ENCODE assay signal across 11 mouse cellular contexts in the genomic region with DNA sequence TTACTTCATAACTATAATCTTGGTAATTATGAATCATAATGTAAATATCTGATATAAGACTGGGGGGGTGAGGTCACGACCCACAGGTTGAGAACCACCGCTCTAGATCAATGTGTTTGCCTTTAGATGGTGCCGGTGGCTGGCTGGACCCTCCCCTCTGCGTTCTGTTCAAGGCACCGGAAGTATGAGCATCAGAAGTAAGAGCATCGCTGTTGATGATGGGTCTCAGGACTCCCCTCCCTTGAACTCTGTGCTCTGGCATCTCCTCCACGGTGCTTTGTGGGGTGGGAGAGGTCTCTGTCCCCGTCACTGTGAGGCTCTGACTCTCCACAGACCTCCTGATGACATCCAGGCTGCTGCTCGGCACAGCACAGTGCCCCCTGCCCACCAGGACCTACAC.
"Had no signal": no experiment of that assay in that cellular context is flagged by ENCODE, and none has a peak within 500 bp of the region (broad histone marks: within the 10 kb centered on the region; RNA-seq: fewer than 3 reads in every experiment).

No protein-coding gene starts in this region.

- DNase-seq: kidney, postnatal 25 days; layer of hippocampus, adult 9-11 months; liver; lung, adult 18-20 months; lung, postnatal 10 days; lung, postnatal 36 days; midbrain, embryonic 14.5 days; retina, postnatal 1 day; thymus, adult 18-20 months; thymus, postnatal 36 days had no signal

- ATAC-seq: liver, embryonic 12.5 days had no signal
